Mouse (Mus musculus): ENCODE data around the gene Nab2.
"Not testable (repeated sequence)": the region's sequence is repeated elsewhere in the genome, so short reads cannot be mapped to it uniquely, and the experiment has no call there.

Nab2 gene

DNA sequence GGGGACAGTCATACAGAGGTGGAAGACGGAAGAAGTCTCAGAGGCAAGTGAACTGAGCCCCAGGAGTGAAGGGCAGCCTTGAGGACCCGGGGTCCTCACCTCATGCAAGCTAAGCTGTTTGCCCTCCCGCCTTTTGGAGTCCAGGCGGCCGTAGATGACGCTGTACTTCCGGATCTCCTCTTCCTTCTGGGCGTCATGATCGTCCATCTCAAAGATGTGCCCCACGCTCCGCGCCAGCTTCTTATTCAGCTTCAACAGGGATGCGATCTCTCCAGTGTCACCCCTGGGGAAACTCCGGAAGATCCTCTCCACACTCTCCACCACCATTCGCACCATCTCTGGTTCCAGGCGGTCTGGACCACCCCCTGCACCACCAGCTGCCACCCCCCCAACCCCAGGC, 4.2 kb downstream of the Nab2 start:
- POLR2A ChIA-PET: interaction anchor here in 3 of 4 experiments (0.5 to 5.8 kb wide), 10 partner anchors 11 to 639 kb away, joined by 3 to 57 read pairs (median 4); partner anchors contain the start of genes Stat6 (in 2 of the 3), Lrp1 (in 1 of the 3) and Pan2 (in 1 of the 3)
- CTCF ChIA-PET: interaction anchor here in 3 of 4 experiments (0.7 to 2.8 kb wide), 6 partner anchors 22 to 429 kb away, joined by 3 to 9 read pairs (median 4); partner anchors contain the start of genes Stat6 (in 2 of the 3) and Zbtb39 (in 1 of the 3)

DNA sequence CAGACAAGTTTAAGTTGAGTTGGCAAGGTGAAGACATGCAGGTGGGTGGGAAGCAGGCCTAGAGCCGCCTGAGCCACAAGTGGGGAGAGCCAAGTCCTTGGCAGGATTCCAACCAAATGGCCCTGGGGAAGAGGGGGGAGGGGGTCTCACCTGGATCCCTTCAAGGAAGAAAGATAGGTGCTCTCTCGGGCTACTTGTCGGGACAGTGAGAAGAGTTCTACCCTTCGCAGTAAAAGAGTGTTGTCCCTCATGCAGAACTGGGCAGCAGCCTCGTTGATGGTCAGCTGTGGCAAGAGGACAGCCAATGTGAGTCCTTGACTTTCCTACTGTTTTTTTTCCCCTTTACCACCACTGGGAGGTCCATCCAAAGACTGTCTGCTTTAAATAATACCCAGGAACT, 4.8 kb downstream of the Nab2 start:
- ChIA-PET POLR2A (interaction anchor here in 2 of 4 experiments (0.5 to 5.8 kb wide), 7 partner anchors 10 to 373 kb away, joined by 3 to 28 read pairs (median 5); partner anchors contain the start of genes Lrp1 (in 1 of the 2) and Stat6 (in 1 of the 2)), CTCF (interaction anchor here in 3 of 4 experiments (0.7 to 2.8 kb wide), 7 partner anchors 22 to 428 kb away, joined by 3 to 13 read pairs (median 5); partner anchors contain the start of genes Stat6 (in 2 of the 3), Lrp1 (in 1 of the 3) and Zbtb39 (in 1 of the 3))

DNA sequence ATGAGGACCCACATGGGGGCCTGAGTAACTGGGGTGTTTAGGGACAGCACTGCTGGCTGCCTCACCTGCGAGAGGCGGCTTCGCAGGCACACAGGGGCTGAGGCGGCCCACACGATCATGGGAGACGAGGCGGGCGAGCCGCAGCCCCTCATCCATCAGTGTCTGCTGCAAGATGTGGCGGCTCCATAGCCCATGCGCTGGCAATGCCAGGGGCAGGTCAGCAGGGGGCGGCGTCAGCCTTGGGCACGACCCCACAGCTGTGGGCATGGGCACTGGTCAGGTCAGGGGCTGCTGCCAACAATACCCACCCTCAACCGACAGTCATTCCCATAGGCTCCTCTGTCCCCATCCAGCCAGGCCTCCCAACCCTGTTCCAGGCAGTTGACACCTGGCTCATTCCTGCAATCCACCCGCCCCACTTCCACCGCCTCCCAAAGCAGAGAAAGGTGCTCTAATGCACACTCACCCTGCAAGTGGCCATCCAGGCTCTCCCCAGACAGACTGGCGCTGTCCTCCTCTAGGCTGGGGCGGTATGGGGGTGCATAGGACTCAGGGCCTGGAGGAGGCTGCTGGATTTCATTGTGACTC, 5.6 kb downstream of the Nab2 start:
- ChIA-PET CTCF (interaction anchor here (0.6 to 2.8 kb wide), 20 partner anchors 9 to 550 kb away, joined by 3 to 19 read pairs (median 4); partner anchors contain the start of genes Stat6 (in 2 of the 4), Lrp1 (in 1 of the 4) and Zbtb39 (in 1 of the 4)), POLR2A (interaction anchor here in 3 of 4 experiments (0.7 to 5.8 kb wide), 29 partner anchors 8 to 749 kb away, joined by 3 to 28 read pairs (median 4); partner anchors contain the start of genes Stat6 (in 3 of the 3), Atp5b (in 1 of the 3), Baz2a (in 1 of the 3) and Cs (in 1 of the 3))

DNA sequence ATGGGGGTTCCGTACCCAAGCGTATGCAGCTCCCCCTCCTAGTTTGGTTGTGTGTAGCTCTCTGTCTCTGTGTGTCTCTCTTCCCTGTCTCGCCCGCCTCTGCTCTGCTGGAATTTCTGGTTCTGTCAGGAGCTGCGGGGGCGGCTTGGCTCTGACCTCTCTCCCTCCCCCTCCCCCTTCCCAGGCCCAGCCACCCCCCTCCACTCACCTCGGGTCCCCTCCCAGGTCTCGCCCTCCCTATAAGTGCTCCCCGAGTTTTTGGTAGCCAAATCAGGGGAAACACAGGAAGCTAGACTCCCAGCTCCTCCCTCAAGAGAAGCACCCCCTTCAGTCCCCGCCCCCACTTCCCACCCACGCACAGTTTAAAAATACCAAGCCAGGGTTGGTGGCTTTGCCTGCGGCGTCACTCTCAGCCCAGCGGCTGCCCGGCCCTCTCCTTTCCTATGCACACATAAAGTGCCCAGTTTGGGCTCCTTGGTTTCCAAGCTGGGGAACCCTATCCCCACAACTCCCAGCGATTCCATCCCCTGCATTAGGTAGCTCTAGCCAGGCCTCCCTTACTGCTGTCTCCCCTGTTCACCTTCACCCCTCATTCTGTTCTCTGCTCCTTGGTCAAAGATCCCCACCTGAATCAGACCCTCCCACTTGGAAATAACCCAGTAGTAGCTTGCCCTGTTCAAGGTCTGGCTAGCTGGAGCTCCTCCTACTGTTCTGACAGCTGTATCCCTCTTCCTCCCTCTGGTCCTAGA, 6.3 kb downstream of the Nab2 start:
- ChIA-PET POLR2A (interaction anchor here in 3 of 4 experiments (0.6 to 5.1 kb wide), 32 partner anchors 9 to 750 kb away, joined by 3 to 27 read pairs (median 4); partner anchors contain the start of genes Stat6 (in 3 of the 3), Atp5b (in 1 of the 3), Baz2a (in 1 of the 3) and Cs (in 1 of the 3)), CTCF (interaction anchor here (0.6 to 2.8 kb wide), 25 partner anchors 9 to 551 kb away, joined by 3 to 19 read pairs (median 4); partner anchors contain the start of genes Lrp1 (in 2 of the 4), Stat6 (in 2 of the 4) and Zbtb39 (in 1 of the 4))

DNA sequence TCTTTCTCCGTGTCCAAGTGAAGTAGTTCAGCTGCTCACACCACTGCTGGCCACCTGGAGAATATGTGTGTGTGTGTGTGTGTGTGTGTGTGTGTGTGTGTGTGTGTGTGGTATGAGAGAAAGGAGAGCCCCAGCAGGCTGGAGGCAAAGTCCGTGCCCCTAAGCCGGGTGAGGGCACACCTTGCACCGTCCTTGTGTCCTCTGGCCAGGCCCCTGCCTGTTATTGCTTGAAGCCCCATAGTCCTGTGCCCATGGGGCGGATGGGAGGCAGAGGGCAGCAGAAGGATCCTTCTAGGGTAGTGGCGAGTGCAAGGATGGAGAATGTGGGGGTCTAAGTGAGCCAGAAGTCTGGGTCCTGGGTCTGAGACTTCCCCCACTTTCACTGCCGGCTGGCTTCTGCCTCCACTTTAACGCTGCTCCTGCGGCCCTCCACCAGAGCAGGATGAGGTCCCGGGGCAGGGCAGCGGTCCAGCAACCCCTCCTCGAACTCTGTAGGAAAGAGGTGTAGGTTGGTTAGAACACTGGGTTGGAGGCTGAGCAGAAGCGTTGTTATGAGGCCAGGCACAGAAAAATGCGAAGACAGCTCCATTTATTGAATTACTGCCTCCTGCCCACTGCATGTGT, 7.0 kb downstream of the Nab2 start:
- ChIA-PET POLR2A (interaction anchor here in 3 of 4 experiments (0.9 to 5.1 kb wide), 22 partner anchors 8 to 750 kb away, joined by 3 to 27 read pairs (median 4); partner anchors contain the start of genes Stat6 (in 3 of the 3), Atp5b (in 1 of the 3), Baz2a (in 1 of the 3) and Cs (in 1 of the 3)), CTCF (interaction anchor here in 3 of 4 experiments (0.6 to 2.3 kb wide), 18 partner anchors 8 to 551 kb away, joined by 3 to 19 read pairs (median 5); partner anchors contain the start of genes Lrp1 (in 2 of the 3) and Stat6 (in 2 of the 3))

DNA sequence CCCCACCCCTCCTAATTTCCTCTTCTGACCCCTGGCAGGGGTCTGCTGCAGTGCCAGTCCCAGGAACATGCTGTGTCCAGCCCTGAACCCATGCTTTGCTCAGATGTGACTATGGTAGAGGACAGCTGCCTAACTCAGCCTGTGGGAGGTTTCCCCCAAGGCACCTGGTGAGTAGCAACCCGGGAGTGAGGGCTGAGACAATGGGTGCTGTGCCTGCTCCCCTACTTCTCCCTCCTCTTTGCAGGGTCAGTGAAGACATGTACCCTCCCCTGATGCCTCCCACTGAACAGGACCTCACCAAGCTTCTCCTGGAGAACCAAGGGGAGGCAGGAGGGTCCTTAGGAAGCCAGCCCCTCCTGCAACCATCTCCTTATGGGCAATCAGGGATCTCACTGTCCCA, 8.8 kb downstream of the Nab2 start:
- ChIA-PET CTCF (interaction anchor here in 2 of 4 experiments (1.0 to 2.0 kb wide), 3 partner anchors 16 to 122 kb away, joined by 3 to 4 read pairs (median 3); no protein-coding TSS in a partner anchor), POLR2A (interaction anchor here in 3 of 4 experiments (0.6 to 2.6 kb wide), 12 partner anchors 8 to 151 kb away, joined by 3 to 32 read pairs (median 6); partner anchors contain the start of genes Nab2 (in 3 of the 3), Lrp1 (in 1 of the 3) and Nemp1 (in 1 of the 3))

DNA sequence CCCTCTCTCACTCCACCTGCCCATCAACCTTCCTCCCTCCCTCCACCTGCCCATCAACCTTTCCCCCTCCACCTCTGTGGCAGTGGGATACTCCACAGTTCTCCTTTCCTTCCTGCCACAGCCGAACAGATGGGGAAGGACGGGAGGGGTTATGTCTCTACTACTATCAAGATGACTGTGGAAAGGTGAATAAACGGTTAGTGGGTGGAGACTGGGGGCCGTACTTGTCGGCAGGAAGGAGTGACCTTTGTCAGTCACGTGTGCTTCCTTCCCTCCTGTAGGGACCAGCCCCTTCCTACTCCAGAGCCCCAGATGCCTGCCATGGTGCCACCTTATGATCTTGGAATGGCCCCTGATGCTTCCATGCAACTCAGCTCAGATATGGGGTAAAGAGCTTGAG, 10.3 kb downstream of the Nab2 start:
- ChIA-PET CTCF (interaction anchor here in 1 of 4 experiments (0.7 to 1.1 kb wide), 3 partner anchors 15 to 87 kb away, joined by 3 to 4 read pairs (median 3); partner anchors contain the start of gene Stat6), POLR2A (interaction anchor here in 3 of 4 experiments (0.6 to 2.6 kb wide), 10 partner anchors 10 to 277 kb away, joined by 3 to 32 read pairs (median 6); partner anchors contain the start of genes Nab2 (in 3 of the 3) and Nemp1 (in 1 of the 3))

DNA sequence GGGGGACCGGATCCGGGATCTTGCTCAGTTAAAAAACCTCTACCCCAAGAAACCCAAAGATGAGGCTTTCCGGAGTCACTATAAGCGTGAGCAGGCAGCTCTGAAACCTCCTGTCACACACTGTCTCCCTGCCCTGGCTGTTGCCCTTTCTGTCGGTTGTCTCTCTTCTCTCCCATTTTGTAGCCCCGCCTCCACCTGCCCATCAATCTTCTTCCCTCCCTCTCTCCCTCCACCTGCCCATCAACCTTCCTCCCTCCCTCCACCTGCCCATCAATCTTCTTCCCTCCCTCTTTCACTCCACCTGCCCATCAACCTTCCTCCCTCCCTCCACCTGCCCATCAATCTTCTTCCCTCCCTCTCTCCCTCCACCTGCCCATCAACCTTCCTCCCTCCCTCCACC, 10.8 kb downstream of the Nab2 start:
- POLR2A ChIA-PET: interaction anchor here in 2 of 4 experiments (1.0 to 3.5 kb wide), 4 partner anchors 10 to 16 kb away, joined by 4 to 32 read pairs (median 14); partner anchors contain the start of genes Nab2 (in 1 of the 2), Nemp1 (in 1 of the 2) and Stat6 (in 1 of the 2)

DNA sequence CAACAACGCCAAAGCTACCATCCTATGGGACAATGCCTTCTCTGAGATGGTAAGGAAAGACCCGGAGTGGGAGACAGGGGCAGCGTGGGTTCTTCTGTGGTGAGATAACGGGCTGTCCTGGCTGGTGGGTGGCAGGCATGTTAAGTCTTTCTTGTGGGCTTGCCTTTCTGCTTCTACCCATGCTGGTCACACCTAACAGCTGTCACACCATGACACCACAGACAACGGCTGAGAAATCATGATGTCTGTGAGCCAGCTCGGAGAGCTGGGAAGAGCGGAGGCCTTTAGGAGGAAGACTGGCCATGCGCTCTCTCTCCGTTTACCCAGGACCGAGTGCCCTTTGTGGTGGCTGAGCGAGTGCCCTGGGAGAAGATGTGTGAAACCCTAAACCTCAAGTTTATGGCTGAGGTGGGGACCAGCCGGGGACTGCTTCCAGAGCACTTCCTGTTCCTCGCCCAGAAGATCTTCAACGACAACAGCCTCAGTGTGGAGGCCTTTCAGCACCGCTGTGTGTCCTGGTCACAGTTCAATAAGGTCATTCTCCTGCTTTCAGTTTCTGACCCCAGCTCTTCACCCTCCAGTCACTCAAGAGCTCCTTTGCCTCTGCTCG, 13.3 kb downstream of the Nab2 start:
- ChIA-PET POLR2A (interaction anchor here in 2 of 4 experiments (1.2 to 3.5 kb wide), 4 partner anchors 11 to 13 kb away, joined by 3 to 23 read pairs (median 10); partner anchors contain the start of genes Nab2 (in 2 of the 2), Nemp1 (in 1 of the 2) and Stat6 (in 1 of the 2)), CTCF (interaction anchor here in 3 of 4 experiments (0.8 to 1.6 kb wide), 3 partner anchors 11 to 128 kb away, joined by 3 to 8 read pairs (median 3); no protein-coding TSS in a partner anchor)

More for the DNA sequence above, 10.8 kb downstream of the Nab2 start:
- CTCF ChIA-PET: not testable (repeated sequence)

DNA sequence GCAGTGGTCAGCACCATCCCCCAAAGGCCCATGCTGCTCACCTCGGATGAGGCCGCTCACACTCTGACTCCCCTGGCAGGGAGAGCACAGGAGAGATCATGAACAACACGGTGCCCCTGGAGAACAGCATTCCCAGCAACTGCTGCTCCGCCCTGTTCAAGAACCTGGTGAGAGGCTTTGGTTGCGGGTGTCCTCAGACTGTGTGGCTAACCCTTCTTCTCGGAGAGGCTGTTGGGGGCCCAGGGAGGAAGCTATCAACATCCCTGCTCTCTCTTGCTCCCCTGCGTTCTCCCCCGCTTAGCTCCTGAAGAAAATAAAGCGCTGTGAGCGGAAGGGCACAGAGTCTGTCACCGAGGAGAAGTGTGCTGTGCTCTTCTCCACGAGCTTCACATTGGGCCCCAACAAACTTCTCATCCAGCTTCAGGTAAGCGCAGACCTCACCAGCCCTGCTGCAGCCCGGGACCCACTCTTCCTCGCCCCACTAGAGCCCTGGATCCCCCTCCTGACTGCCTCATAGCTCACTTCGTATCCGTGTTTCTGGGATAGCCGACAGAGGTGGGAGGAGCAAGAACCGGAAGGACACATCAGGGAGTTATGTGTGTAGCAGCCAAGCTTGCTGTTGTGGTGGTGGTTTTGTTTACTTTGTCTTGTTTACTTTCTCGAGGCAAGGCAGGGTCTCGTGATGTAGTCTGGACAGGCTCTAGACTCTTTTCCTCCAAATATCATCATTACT, 15.3 kb downstream of the Nab2 start:
- CTCF ChIA-PET: interaction anchor here (0.5 to 1.4 kb wide), 18 partner anchors 9 to 973 kb away, joined by 3 to 14 read pairs (median 4); partner anchors contain the start of genes Stat6 (in 3 of the 4) and Lrp1 (in 1 of the 4)
- POLR2A ChIA-PET: interaction anchor here in 3 of 4 experiments (0.5 to 3.1 kb wide), 22 partner anchors 9 to 384 kb away, joined by 3 to 39 read pairs (median 5); partner anchors contain the start of genes Nab2 (in 3 of the 3), Stat6 (in 3 of the 3), Lrp1 (in 1 of the 3) and Nemp1 (in 1 of the 3)

DNA sequence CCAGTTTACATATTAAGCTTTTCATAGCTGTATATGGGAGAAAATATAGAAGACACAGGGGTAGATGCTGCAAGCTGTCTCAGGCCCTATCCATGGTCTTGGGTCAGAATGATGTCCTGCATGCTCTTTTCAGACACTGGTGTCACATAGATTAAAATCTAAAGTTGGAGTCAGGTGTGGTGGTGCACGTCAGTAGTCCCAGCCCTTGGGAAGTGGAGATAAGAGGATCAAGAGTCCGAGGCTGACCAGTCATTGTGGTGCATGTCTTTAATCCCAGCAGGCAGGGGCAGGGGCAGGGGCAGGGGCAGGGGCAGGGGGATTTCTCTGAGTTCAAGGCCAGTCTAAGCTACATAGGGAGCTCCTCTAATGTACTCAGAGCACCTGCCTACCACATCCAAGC, 22.6 kb downstream of the Nab2 start:
- ChIA-PET POLR2A (interaction anchor here in 1 of 4 experiments (0.6 to 1.7 kb wide), 2 partner anchors 23 to 407 kb away, joined by 4 to 7 read pairs; partner anchors contain the start of gene Nab2), CTCF (no interaction called here)

DNA sequence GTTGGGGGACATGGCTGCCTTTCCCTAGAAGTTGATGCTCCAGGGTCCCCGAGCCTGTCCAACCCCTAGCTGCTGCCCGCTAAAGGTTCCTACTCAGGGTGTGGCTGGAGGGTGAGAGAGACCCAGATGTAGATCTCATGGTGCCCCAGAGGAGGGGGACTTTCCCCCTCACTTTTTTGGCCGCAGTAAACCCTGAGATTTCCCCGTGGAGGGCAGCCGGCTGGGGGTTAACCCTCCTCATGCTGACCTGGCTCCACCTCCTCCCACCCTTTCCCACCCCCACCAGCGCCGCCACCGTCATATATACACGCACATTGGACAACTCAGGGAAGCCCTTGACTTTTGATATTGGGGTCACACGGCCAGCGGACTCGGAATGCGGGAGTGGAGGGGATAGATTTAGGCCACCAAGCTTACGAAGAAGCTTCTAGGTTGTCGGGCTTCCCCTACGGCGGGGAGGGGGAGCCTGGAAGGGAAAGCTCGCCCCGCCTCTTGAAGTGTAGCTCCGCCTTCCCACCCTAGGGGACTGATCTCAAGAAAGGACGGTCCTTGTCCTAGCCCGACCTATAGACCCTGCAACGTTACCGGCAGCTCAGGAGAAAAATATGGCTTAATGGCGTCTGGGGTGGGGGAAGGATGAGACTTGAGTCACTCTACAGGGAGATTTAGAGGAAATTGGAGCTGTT, 24.7 kb downstream of the Nab2 start:
- CTCF ChIA-PET: interaction anchor here in 3 of 4 experiments (0.6 to 3.1 kb wide), 37 partner anchors 9 to 881 kb away, joined by 3 to 27 read pairs (median 4); partner anchors contain the start of genes Lrp1 (in 3 of the 3), Myo1a (in 2 of the 3), Cnpy2 (in 1 of the 3) and Nab2 (in 1 of the 3)

DNA sequence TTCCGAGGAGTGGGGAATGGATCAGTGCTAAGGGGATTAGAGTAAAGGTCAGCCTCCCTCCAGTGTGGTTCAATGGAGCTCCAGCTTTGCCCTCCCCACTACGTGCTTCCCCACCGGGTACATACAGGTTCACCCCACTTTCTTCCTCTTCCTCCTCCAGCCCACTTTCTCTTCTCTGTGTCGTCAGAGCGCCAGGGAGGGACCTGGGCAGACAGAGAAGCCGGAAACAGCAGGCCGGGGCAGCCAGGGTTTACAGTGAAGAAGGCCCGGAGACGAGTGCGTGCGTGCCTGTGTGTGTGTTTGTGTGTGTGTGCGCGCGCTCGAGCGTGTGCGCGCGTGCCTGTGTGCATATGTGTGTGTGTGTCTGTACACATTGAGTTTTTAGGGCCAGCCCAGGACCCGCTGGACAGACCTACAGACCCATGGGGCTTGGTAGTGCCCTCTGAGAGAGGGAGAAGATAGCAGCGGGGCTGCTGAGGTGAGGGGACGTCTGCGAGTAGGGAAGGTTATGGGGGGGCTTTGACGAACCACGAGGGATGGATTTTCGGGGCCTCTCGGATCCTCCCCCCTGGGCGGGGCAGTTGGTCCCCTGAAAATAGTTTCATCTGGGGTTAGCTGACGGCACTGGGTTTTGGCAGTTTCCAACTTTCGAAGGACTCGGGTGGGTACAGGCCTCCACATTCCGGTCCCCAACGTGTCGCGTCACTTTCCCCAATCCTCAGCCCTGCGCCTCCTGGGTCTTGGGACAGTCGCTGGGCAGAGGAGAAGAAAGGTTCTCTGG, 25.4 kb downstream of the Nab2 start, which contains the start of gene Stat6:
Stat6 (plus strand) TSS at position 215 of the 781 bp plus-strand sequence.
- CTCF ChIA-PET: interaction anchor here (0.5 to 3.1 kb wide), 69 partner anchors 8 to 782 kb away, joined by 3 to 37 read pairs (median 5); partner anchors contain the start of genes Lrp1 (in 3 of the 4), Nab2 (in 3 of the 4), Myo1a (in 2 of the 4) and Cnpy2 (in 1 of the 4)
- POLR2A ChIA-PET: interaction anchor here in 3 of 4 experiments (0.6 to 4.6 kb wide), 62 partner anchors 9 to 545 kb away, joined by 3 to 57 read pairs (median 5); partner anchors contain the start of genes Nab2 (in 3 of the 3), Lrp1 (in 2 of the 3), Nemp1 (in 2 of the 3) and Atp5b (in 1 of the 3)

More for the DNA sequence above, 24.7 kb downstream of the Nab2 start:
- POLR2A ChIA-PET: interaction anchor here in 3 of 4 experiments (0.5 to 4.6 kb wide), 48 partner anchors 8 to 1016 kb away, joined by 3 to 57 read pairs (median 5); partner anchors contain the start of genes Nab2 (in 3 of the 3), Lrp1 (in 2 of the 3), Nemp1 (in 2 of the 3) and Gls2 (in 1 of the 3)
